Mouse (Mus musculus) midbrain, embryonic 12.5 days (tissue): ENCODE measurements around the gene Csrp2. TPM values are rescaled to one million over a fixed set of nuclear protein-coding genes. Genes with fewer than 3 reads are reported as not detected.

ENCODE experiments used
- ATAC-seq: fragments of 200-750 bp; cut with Nextera tagmentation; 2 replicates; pipeline ENCODE4 v1.8.0; 2017; ENCODE audit warnings: low read depth, moderate TSS enrichment, moderate library complexity; ENCODE audit not compliant: low FRiP score
- H3K27ac ChIP-seq: fragments of 300-500 bp; sonication (generic); replicated peaks from 2 replicates; pipeline ENCODE4 v1.5.1; 2016; ENCODE audit warnings: mild to moderate bottlenecking
- H3K27me3 ChIP-seq: fragments of 300-500 bp; sonication (generic); 2 replicates; pipeline ENCODE4 v1.6.1; 2016; ENCODE audit warnings: mild to moderate bottlenecking
- H3K36me3 ChIP-seq: fragments of 300-500 bp; sonication (generic); 2 replicates; pipeline ENCODE4 v1.6.1; 2016
- H3K4me1 ChIP-seq: fragments of 300-500 bp; sonication (generic); 2 replicates; pipeline ENCODE4 v1.6.1; 2016
- H3K4me2 ChIP-seq: fragments of 300-500 bp; sonication (generic); replicated peaks from 2 replicates; pipeline ENCODE4 v1.6.1; 2016; ENCODE audit warnings: mild to moderate bottlenecking, moderate library complexity
- H3K4me3 ChIP-seq: fragments of 300-500 bp; sonication (generic); 2 replicates; pipeline ENCODE4 v1.5.1; 2016; ENCODE audit warnings: mild to moderate bottlenecking
- H3K9ac ChIP-seq: fragments of 300-500 bp; sonication (generic); replicated peaks from 2 replicates; pipeline ENCODE4 v1.6.1; 2016; ENCODE audit warnings: mild to moderate bottlenecking, moderate library complexity
- H3K9me3 ChIP-seq: fragments of 300-500 bp; sonication (generic); 2 replicates; pipeline ENCODE4 v1.6.1; 2016; ENCODE audit warnings: mild to moderate bottlenecking
- WGBS: fragments of 180-500 bp; shearing (Covaris S2); methylation state at CpG from one replicate; pipeline ENCODE4 v1.1.7; 2016; 5-methylcytosine and 5-hydroxymethylcytosine counted together
- polyA plus RNA-seq: library from polyadenylated mRNA; unstranded; fragments of >200 nt; fragmentation: Nextera tagmentation; extraction: Ambion mirVana; gene quantifications from 2 replicates; pipeline ENCODE4 v1.2.1, GENCODE M21; 2016

Csrp2 gene
- polyA plus RNA-seq, 1 experiment from 2014 or later: 157 TPM

DNA sequence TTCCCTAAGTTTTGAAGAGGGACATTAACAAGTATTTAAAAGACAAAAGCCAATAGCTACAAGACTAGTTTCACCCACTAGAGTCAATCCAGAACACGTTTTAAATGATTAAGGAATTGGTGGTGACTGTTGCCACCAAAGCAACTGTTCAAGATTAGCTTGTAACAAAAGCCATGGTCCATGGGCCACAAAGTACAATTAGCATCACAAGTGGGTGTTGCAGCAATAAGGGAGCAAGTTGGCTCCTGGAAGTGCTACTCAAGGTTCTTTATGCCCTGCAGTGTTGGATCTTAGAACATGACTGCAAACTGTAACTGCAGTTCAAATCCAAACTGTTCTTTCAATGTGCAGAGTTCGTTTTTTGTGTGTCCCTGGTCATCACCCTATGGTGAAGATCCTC lies 57.8 kb downstream of the Csrp2 start:
- H3K36me3 ChIP-seq: peaks cover 24% of the 10 kb centered on the region
- H3K4me3 ChIP-seq: no peak overlapping the region
- 53% methylated on average over 2 of the region's 2 CpGs for WGBS
- no peaks in the 10 kb centered on the region for H3K4me1 ChIP-seq
- no peaks in the 10 kb centered on the region for H3K9me3 ChIP-seq
- no peak overlapping the region for H3K4me2 ChIP-seq
- no peaks in the 10 kb centered on the region for H3K27me3 ChIP-seq
- ATAC-seq: no peak
- H3K9ac ChIP-seq: no peak overlapping the region
- H3K27ac ChIP-seq: no peak overlapping the region

DNA sequence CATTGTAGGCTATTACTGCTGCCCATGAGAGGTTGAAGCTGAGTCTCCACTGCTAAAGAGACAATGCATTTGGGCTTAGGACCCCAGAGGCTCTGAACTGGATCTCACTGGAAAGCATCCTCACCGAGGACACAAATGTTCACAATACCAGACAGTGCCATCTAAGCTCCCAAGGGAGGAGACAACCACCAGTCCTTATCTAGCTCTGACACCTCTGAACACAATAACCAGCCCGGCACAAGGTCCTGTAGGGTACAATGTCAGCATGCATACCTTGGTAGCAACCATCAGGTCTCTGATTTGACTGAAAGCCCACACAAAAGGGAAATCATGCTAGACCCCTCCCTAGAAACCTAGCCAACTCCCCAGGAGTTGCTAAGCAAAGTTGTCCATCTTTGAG lies 59.8 kb downstream of the Csrp2 start:
- 89% methylated on average over 2 of the region's 2 CpGs for WGBS
- Histone ChIP-seq H3K9me3 (no peaks in the 10 kb centered on the region), H3K4me2 (no peak overlapping the region), H3K4me3 (no peak overlapping the region), H3K4me1 (no peaks in the 10 kb centered on the region), H3K36me3 (peaks cover 16% of the 10 kb centered on the region), H3K27me3 (no peaks in the 10 kb centered on the region), H3K9ac (no peak overlapping the region), H3K27ac (no peak overlapping the region)
- ATAC-seq: no peak

DNA sequence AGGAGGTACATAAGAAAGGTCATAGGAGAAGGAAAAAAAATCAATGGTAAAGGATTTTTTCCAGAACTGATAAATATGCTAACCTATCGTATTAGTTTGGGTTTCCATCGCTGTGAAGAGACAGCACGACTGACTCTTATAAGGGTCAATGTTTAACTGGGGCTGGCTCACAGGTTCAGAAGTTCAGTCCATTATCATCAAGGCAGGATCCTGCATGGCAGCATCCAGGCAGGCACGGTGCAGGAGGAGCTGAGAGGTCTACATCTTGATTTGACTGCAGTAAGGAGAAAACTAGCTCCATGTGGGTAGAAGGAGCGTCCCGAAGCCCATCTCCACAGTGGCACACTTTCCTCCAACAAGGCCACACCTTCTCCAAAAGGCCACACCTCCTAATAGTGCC lies 60.9 kb downstream of the Csrp2 start:
- Histone ChIP-seq H3K9ac (no peak overlapping the region), H3K9me3 (no peaks in the 10 kb centered on the region), H3K4me3 (no peak overlapping the region), H3K4me1 (no peaks in the 10 kb centered on the region), H3K27ac (no peak overlapping the region), H3K27me3 (no peaks in the 10 kb centered on the region), H3K36me3 (peaks cover 16% of the 10 kb centered on the region), H3K4me2 (no peak overlapping the region)
- WGBS: 96% methylated on average over 6 of the region's 6 CpGs
- ATAC-seq: no peak

DNA sequence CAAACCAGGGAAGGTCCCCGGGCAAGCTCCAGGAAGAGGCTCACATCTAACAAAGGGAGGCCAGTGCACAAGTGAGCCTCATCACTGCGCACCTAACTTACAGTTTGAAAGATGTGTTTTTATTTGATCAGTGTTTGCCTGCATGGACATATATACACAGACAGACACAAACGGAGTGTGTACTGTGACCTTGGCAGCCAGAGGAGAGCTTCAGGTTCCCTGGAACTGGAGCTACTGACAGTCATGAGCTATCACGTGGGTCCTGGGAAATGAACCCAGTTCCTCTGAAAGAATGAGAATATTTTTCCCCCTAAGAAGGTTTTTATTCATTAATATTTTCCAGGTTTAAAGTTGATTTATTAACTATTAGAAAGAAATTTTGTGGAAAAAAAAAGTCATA lies 63.2 kb downstream of the Csrp2 start:
- WGBS: 87% methylated on average over 4 of the region's 4 CpGs
- Histone ChIP-seq H3K36me3 (peaks cover 13% of the 10 kb centered on the region), H3K4me1 (no peaks in the 10 kb centered on the region), H3K4me3 (no peak overlapping the region), H3K9me3 (no peaks in the 10 kb centered on the region), H3K27ac (no peak overlapping the region), H3K9ac (no peak overlapping the region), H3K27me3 (no peaks in the 10 kb centered on the region), H3K4me2 (no peak overlapping the region)
- no peak for ATAC-seq

DNA sequence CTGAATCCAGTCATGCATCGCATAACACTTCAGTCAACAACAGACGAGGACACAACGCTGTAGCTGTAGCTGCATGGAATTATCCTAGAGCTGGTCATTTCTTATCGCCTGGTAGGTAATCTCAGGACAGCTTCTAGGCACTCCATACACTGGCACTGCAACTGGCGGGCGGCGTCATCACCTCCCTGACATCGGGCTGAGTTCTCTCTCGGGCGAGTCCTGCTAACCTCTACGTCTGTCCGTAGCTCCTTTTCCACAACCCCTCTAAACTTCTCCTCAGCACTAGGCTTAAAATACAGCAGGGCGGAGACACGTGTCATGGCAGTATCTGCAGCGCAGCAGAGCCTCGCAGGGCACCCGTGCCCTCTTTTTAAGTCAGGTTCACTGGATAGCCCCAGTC lies 67.1 kb downstream of the Csrp2 start:
- no peak overlapping the region for H3K27ac ChIP-seq
- H3K4me3 ChIP-seq: no peak overlapping the region
- peaks cover 4% of the 10 kb centered on the region for H3K4me1 ChIP-seq
- WGBS: 95% methylated on average over 17 of the region's 17 CpGs
- no peaks in the 10 kb centered on the region for H3K9me3 ChIP-seq
- no peaks in the 10 kb centered on the region for H3K36me3 ChIP-seq
- no peak overlapping the region for H3K4me2 ChIP-seq
- no peak for ATAC-seq
- no peak overlapping the region for H3K9ac ChIP-seq
- H3K27me3 ChIP-seq: no peaks in the 10 kb centered on the region

Other genes starting within 250 kb of the Csrp2 start
- gene E2f7, start 174.3 kb upstream of the Csrp2 start, polyA plus RNA-seq: 34.8 and 35.4 TPM in 2 replicates
- gene Zdhhc17, start 90.4 kb downstream of the Csrp2 start, polyA plus RNA-seq: 47.9 and 50.6 TPM in 2 replicates
- 21.3 and 25.5 TPM in 2 replicates for gene Osbpl8, start 245.0 kb downstream of the Csrp2 start, polyA plus RNA-seq